Mouse (Mus musculus): ENCODE measurements around the gene Klf13. TPM values are rescaled to one million over a fixed set of nuclear protein-coding genes. Genes with fewer than 3 reads are reported as not detected.

Klf13 gene
- total RNA-seq, 2 experiments from 2014 or later, result 200 to 216 TPM

GRCm38 (mm10) chr7:63916268-63916907, 22.3 kb downstream of the Klf13 start, which contains the start of gene E030018B13Rik:
Gene E030018B13Rik (plus strand): TSS chr7:63916857.
- no peak within 1 kb of the TSS; the same call in 1 of the 2 replicates for H3K4me3 ChIP-seq
- H3K27ac ChIP-seq, result peak within 1 kb of the TSS; percentile 90
- no peak for TF ChIP-seq CTCF (conservative IDR thresholded peaks at IDR 0.05)
- DNase-seq (ENCODE audit: low spot score in 2 of 2), result no peak

DNA sequence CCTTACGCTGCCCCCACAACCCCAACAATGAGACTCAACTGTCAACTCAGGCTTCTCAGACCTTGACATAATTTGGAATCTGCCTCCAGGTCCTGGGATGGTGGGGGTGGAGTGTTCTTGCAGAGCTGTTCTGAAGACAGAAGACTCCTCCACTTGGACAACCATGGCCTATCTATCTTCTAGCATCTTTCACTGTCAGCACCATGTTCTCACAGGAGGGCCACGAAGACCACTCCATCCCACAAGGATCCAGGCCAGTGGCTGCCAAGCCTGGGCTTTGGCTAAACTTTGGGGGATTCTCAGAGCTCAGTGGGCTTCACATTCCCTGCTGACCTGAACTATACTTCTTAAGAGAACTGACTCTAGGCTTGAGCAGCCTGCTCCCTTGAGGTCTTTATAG, 23.8 kb downstream of the Klf13 start:
- DNase-seq (ENCODE audit: low spot score in 2 of 2), result no peak
- TF ChIP-seq CTCF (conservative IDR thresholded peaks at IDR 0.05), result no peak
- no peak overlapping the region for H3K4me3 ChIP-seq
- H3K27ac ChIP-seq, result peak overlapping the region; percentile 90; the same call in 1 of the 2 replicates

DNA sequence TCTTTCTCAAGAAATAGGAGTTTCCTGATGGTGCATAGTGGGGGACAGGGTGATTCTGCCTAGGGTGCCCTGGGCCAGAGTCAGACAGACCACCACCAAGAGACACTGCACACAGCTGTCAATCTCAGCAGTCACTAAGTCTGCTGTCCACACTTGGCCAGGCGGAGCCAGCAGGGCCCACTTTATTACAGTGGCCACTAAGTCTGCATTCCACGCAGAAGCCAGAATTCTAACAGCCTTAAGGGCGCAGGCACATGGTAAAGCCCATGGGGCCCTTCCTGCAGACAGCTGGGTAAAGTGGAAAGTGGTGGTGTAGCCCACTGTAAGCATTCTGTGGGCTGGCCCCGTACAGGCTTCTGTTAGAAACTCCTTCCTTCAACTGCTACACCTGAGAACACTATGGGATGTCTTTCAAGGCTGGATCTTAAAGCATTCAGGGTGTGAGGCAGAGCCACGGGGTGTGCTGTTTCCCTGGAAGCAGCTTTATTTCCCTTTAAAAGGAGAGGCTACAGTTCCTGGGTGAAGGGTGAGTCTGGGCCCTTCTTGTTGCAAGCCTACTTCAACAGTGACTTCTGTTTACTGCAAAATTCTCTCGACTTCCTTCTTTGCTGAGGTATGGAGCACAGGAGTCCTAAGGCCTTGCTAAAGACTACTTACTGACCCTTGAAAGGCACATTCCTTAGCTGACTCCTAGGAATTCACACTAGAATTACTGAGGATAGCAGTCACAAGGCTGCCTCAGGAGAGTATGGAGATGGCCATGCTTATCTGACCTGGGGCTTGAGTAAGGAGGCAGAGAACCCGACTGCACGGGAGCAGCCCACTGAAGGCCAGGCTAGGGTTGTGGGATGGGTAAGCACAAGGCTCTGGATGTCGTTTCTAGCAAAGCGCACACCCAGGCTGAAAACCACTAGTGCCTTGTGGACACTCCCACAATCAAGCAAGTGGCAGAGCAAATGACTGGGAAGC, 24.7 kb downstream of the Klf13 start:
- H3K27ac ChIP-seq, result peak overlapping the region; percentile 90
- H3K4me3 ChIP-seq, result no peak overlapping the region
- no peak for TF ChIP-seq CTCF (conservative IDR thresholded peaks at IDR 0.05)
- no peak for DNase-seq (ENCODE audit: low spot score in 2 of 2)

DNA sequence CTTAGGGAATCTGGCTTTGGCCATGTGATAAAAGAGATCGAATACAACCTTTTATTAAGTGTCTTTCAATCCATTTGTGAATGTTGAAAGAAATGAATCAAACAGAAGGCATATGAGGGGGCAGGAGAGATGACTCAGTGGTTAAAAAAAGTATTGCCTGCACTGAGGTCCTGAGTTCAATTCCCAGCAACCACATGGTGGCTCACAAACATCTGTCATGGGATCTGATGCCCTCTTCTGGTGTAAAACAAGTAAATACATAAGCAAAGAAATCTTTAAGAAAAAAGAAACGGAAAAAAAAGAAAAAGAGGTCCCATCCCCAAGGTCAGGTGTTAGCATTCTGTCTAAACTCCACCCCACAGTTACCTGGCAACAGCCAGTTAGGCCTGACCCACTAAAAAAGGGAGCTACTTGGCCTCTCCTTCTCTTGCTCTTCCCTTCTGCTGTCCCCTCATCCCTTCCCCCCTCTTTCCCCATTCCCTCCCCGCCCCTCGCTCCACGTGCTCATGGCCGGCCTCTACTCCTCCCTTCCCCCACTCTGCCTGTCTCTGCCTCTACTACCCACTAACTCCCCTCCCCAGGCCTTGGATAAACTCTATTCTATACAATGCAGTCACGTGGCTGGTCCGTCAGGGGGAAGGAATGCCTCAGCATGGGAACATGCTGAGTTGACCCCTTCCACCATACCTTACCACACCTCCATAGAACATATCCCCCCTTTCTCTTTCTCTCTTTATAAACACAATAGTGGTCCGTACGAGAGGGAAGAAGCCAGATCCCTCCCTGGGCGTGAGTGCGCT, 25.6 kb downstream of the Klf13 start:
- peak; percentile 50 for TF ChIP-seq CTCF (conservative IDR thresholded peaks at IDR 0.05)
- no peak for DNase-seq (ENCODE audit: low spot score in 2 of 2)
- no peak overlapping the region for H3K4me3 ChIP-seq
- peak overlapping the region; percentile 90 for H3K27ac ChIP-seq

DNA sequence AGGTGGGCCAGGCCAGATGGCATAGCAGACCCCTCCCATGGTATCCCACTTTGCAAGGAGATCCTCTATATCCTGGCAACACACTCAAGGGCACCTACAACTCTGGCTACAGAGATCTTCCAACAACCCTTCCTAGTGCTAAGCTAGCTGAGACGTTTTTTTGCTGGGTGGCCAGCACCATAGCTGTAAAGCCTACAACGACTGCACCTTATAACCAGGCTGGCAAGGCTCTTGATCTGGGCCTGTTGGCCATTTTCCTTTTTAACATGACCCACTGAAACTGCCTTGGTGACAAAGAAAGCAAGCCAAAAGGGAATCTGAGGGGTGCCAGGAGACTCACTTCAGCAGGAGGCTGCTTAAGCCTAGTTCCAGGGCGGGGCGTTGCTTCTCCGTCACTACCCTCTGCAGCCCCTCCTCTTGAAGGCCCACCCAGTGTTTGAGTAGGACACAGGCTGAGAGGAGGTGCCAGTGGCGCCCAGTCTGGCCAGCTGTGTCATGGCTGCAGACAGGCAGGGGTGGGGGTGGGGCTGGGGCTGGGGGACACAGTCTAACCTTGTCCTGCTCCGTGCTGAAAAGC, 26.4 kb downstream of the Klf13 start:
- no peak for DNase-seq (ENCODE audit: low spot score in 2 of 2)

GRCm38 (mm10) chr7:63911383-63912233, 27.1 kb downstream of the Klf13 start:
- TF ChIP-seq CTCF (conservative IDR thresholded peaks at IDR 0.05), result no peak
- Histone ChIP-seq H3K27ac (peak overlapping the region; percentile 90), H3K4me3 (no peak overlapping the region)
- peak in 1 of 2 experiments; percentile 49 for DNase-seq (ENCODE audit: low spot score in 2 of 2)

More for the DNA sequence above, 26.4 kb downstream of the Klf13 start:
- TF ChIP-seq CTCF (conservative IDR thresholded peaks at IDR 0.05), result no peak
- Histone ChIP-seq H3K4me3 (no peak overlapping the region), H3K27ac (peak overlapping the region; percentile 90)

- DNase-seq (ENCODE audit: low spot score in 2 of 2), result no peak
- Histone ChIP-seq H3K27ac (peak overlapping the region; percentile 90), H3K4me3 (no peak overlapping the region)
- TF ChIP-seq CTCF (conservative IDR thresholded peaks at IDR 0.05), result peak; percentile 40
Observed at GRCm38 (mm10) chr7:63910912-63911311, 27.8 kb downstream of the Klf13 start.

- Histone ChIP-seq H3K27ac (peak overlapping the region; percentile 90), H3K4me3 (no peak overlapping the region)
- TF ChIP-seq CTCF (conservative IDR thresholded peaks at IDR 0.05), result no peak
- no peak for DNase-seq (ENCODE audit: low spot score in 2 of 2)
Observed at GRCm38 (mm10) chr7:63910225-63910624, 28.5 kb downstream of the Klf13 start.

GRCm38 (mm10) chr7:63908496-63909285, 30.0 kb downstream of the Klf13 start:
- H3K27ac ChIP-seq, result peak overlapping the region; percentile 86
- H3K4me3 ChIP-seq, result no peak overlapping the region
- DNase-seq (ENCODE audit: low spot score in 2 of 2), result no peak
- TF ChIP-seq CTCF (conservative IDR thresholded peaks at IDR 0.05), result no peak

DNA sequence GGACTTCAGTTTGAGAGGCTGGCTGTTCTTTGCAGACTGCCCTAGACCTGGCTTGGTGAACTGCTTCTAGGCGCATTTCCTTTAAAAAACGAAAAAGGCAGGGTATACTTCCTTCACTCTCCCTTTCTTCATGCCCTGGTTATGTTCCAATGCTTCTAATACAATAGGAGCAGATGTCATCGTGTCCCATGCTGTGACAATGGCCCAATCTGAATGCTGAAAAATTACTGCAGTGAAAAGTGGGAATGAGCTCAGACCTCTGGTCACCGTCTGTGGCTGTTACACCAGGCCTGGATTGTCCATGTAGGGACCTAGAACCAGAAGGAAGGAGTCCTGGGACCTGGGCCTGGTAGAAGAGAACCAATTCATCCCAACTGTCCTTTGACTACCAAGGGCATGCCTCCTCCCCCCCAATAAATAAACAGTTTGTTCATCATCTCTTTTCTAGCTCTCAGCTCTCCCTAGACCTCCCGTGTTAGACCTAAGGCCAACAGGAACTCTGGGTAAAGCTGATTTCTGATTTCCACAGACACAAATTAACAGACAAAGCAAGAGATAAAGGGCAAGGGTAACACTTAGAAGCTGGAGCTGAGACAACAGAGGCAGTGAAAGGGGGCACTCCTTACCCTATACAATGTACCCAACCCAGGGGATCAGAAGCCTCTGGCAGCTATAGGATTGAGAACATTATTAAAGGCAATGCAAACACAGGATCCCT, 30.8 kb downstream of the Klf13 start:
- H3K27ac ChIP-seq, result peak overlapping the region; percentile 86
- H3K4me3 ChIP-seq, result no peak overlapping the region
- DNase-seq (ENCODE audit: low spot score in 2 of 2), result no peak
- no peak for TF ChIP-seq CTCF (conservative IDR thresholded peaks at IDR 0.05)

All from layer of hippocampus, adult 2 months (tissue).